ENCODE assay signal across 8 mouse cellular contexts in the genomic region with DNA sequence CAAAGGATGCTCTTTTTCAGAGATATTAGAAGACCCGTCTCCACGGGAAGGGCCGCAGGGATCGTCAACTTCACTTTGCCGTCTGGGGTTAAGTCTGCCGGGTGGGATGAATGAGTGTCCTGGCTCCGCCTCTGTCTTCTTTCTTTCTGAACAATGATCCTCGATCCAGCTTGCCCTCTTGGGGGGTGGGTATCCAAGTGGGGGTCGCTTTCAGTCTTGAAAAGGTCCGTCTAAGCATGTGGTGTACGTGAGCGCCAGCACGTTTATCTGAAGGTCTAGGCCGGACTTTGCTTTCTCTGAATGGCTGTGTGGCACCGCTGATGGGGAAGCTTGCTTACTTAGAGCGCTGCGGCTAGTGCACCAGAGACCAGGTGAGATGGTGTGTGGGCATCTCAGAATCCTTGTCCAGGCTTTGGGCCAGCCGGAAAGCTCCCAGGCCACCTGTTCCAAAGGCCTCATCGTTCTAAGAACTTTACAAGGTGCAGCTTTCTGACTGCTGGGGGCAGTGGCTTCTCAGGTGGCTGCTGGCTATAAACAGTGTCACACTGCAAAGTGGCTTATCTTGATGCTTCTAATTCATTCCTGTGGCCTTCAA. TPM values are rescaled to one million over a fixed set of nuclear protein-coding genes. Genes with fewer than 3 reads are reported as not detected.
DNase-seq lines count a peak whose midpoint lies in the region; ATAC-seq and TF ChIP-seq lines count a peak whose summit lies in the region.

No protein-coding gene starts in this region.

- 0 out of 2 replicates have a peak overlapping the region, but pooled peaks have one; percentile 1 for H3K27ac ChIP-seq in heart, embryonic 15.5 days
- H3K27ac ChIP-seq in embryonic facial prominence, embryonic 13.5 days = no peak overlapping the region
- peak overlapping the region; percentile 20; the same call in 1 of the 2 replicates for H3K27ac ChIP-seq in hindbrain, postnatal 0 days
- H3K27ac ChIP-seq in neural tube, embryonic 13.5 days (replicated peaks) = peak overlapping the region; percentile 49
- no peak overlapping the region for H3K27ac ChIP-seq in liver, embryonic 11.5 days (ENCODE audit: low read depth, low read length)

- H3K27me3 ChIP-seq in heart, embryonic 15.5 days = 0 out of 2 replicates have a peak, but pooled peaks cover 10% of the 10 kb centered on the region
- H3K27me3 ChIP-seq in embryonic facial prominence, embryonic 13.5 days = peaks cover 13% of the 10 kb centered on the region
- no peaks in the 10 kb centered on the region for H3K27me3 ChIP-seq in hindbrain, postnatal 0 days (ENCODE audit: insufficient read depth, low read length)
- H3K27me3 ChIP-seq in neural tube, embryonic 13.5 days = no peaks in the 10 kb centered on the region
- H3K27me3 ChIP-seq in liver, embryonic 11.5 days (replicated peaks; ENCODE audit: control insufficient read depth, insufficient read depth, low read length) = peaks cover 14% of the 10 kb centered on the region

- H3K4me3 ChIP-seq in heart, embryonic 15.5 days = 0 out of 2 replicates have a peak overlapping the region, but pooled peaks have one; percentile 4
- no peak overlapping the region for H3K4me3 ChIP-seq in embryonic facial prominence, embryonic 13.5 days
- H3K4me3 ChIP-seq in hindbrain, postnatal 0 days (ENCODE audit: low read length) = peak overlapping the region; percentile 92
- peak overlapping the region; percentile 78 for H3K4me3 ChIP-seq in neural tube, embryonic 13.5 days
- H3K4me3 ChIP-seq in liver, embryonic 11.5 days (ENCODE audit: low read depth, low read length) = no peak overlapping the region

- 69% methylated on average over 19 of the region's 19 CpGs for WGBS in heart, embryonic 15.5 days
- 56% methylated on average over 19 of the region's 19 CpGs for WGBS in embryonic facial prominence, embryonic 13.5 days
- 16% methylated on average over 19 of the region's 19 CpGs for WGBS in hindbrain, postnatal 0 days
- 22% methylated on average over 19 of the region's 19 CpGs for WGBS in neural tube, embryonic 13.5 days
- 78% methylated on average over 19 of the region's 19 CpGs for WGBS in liver, embryonic 11.5 days

- H3K9ac ChIP-seq in heart, embryonic 15.5 days = peak overlapping the region; percentile 20; the same call in 1 of the 2 replicates
- no peak overlapping the region for H3K9ac ChIP-seq in embryonic facial prominence, embryonic 13.5 days
- H3K9ac ChIP-seq in hindbrain, postnatal 0 days (replicated peaks; ENCODE audit: low read length) = peak overlapping the region; percentile 37; the same call in 1 of the 2 replicates
- peak overlapping the region; percentile 95 for H3K9ac ChIP-seq in neural tube, embryonic 13.5 days
- H3K9ac ChIP-seq in liver, embryonic 11.5 days (ENCODE audit: low read depth, low read length) = no peak overlapping the region

- peak overlapping the region; percentile 98 for H3K4me2 ChIP-seq in heart, embryonic 15.5 days
- H3K4me2 ChIP-seq in embryonic facial prominence, embryonic 13.5 days = peak overlapping the region; percentile 22; the same call in 1 of the 2 replicates
- H3K4me2 ChIP-seq in hindbrain, postnatal 0 days (ENCODE audit: low read depth, low read length) = peak overlapping the region; percentile 91
- H3K4me2 ChIP-seq in neural tube, embryonic 13.5 days = peak overlapping the region; percentile 90
- no peak overlapping the region for H3K4me2 ChIP-seq in liver, embryonic 11.5 days

- TF ChIP-seq CTCF in hindbrain, postnatal 0 days (IDR thresholded peaks at IDR 0.05; ENCODE audit: low read depth) = no peak

- peaks cover 60% of the 10 kb centered on the region for H3K4me1 ChIP-seq in heart, embryonic 15.5 days (replicated peaks)
- H3K4me1 ChIP-seq in embryonic facial prominence, embryonic 13.5 days = peaks cover 25% of the 10 kb centered on the region
- H3K4me1 ChIP-seq in hindbrain, postnatal 0 days (ENCODE audit: insufficient read depth, low read length) = peaks cover 38% of the 10 kb centered on the region
- H3K4me1 ChIP-seq in neural tube, embryonic 13.5 days (replicated peaks) = peaks cover 64% of the 10 kb centered on the region
- peaks cover 30% of the 10 kb centered on the region for H3K4me1 ChIP-seq in liver, embryonic 11.5 days (replicated peaks; ENCODE audit: control insufficient read depth, insufficient read depth, low read length)

- DNase-seq in heart, postnatal 14 days = no peak
- no peak for DNase-seq in hindbrain, postnatal 0 days (ENCODE audit: low spot score)
- no peak for DNase-seq in thymus, postnatal 36 days
- no peak for DNase-seq in liver, embryonic 11.5 days (ENCODE audit: low spot score)
- DNase-seq in right cerebral cortex, postnatal 14 days = no peak

- intact Hi-C loops in heart, postnatal 14 days (cut with DNase I) = loop anchor here (2.0 to 5.0 kb wide), 2 partner anchors 55 to 72 kb away; no protein-coding TSS in a partner anchor

- no peaks in the 10 kb centered on the region for H3K36me3 ChIP-seq in heart, embryonic 15.5 days
- no peaks in the 10 kb centered on the region for H3K36me3 ChIP-seq in embryonic facial prominence, embryonic 13.5 days
- no peaks in the 10 kb centered on the region for H3K36me3 ChIP-seq in hindbrain, postnatal 0 days (ENCODE audit: insufficient read depth, low read length)
- H3K36me3 ChIP-seq in neural tube, embryonic 13.5 days = no peaks in the 10 kb centered on the region
- no peaks in the 10 kb centered on the region for H3K36me3 ChIP-seq in liver, embryonic 11.5 days (ENCODE audit: control insufficient read depth, insufficient read depth, low read length)

- no peak for ATAC-seq in heart, embryonic 15.5 days (replicated peaks; ENCODE audit: insufficient number of reproducible peaks, insufficient read depth, low FRiP score, low read depth)
- no peak for ATAC-seq in embryonic facial prominence, embryonic 13.5 days (ENCODE audit: insufficient number of reproducible peaks, insufficient read depth, low FRiP score, low TSS enrichment, low read depth)
- ATAC-seq in hindbrain, postnatal 0 days = no peak
- no peak for ATAC-seq in neural tube, embryonic 13.5 days (ENCODE audit: low read depth)
- ATAC-seq in liver, embryonic 11.5 days (replicated peaks; ENCODE audit: low FRiP score) = no peak

- H3K9me3 ChIP-seq in heart, embryonic 15.5 days (replicated peaks) = no peaks in the 10 kb centered on the region
- no peaks in the 10 kb centered on the region for H3K9me3 ChIP-seq in embryonic facial prominence, embryonic 13.5 days
- no peaks in the 10 kb centered on the region for H3K9me3 ChIP-seq in hindbrain, postnatal 0 days (ENCODE audit: low read length)
- no peaks in the 10 kb centered on the region for H3K9me3 ChIP-seq in neural tube, embryonic 13.5 days
- no peaks in the 10 kb centered on the region for H3K9me3 ChIP-seq in liver, embryonic 11.5 days (ENCODE audit: control insufficient read depth, low read length)

RNA-seq across cellular contexts. Expression of a gene that starts 2.8 kb away (rescaled TPM):
- 37.0 and 46.4 TPM in 2 replicates for polyA plus RNA-seq in heart, embryonic 15.5 days (2015; fragmentation: Nextera tagmentation; extraction: Ambion mirVana)
- total RNA-seq in heart, postnatal 14 days (2021) = 100 to 1,000 TPM; 323 to 335 TPM
- 17.7 and 17.8 TPM in 2 replicates for polyA plus RNA-seq in embryonic facial prominence, embryonic 13.5 days (2015; fragmentation: Nextera tagmentation; extraction: Ambion mirVana)
- total RNA-seq in hindbrain, postnatal 0 days (2014; rRNA removed) = 129 and 170 TPM in 2 replicates
- polyA plus RNA-seq in hindbrain, postnatal 0 days (2015; fragmentation: Nextera tagmentation; extraction: Ambion mirVana) = 55.7 and 57.8 TPM in 2 replicates
- 43.4 and 44.3 TPM in 2 replicates for polyA plus RNA-seq in neural tube, embryonic 13.5 days (2015; fragmentation: Nextera tagmentation; extraction: Ambion mirVana)
- polyA plus RNA-seq in liver, embryonic 11.5 days (2014; fragmentation: Nextera tagmentation; extraction: Ambion mirVana) = 11.2 and 13.1 TPM in 2 replicates

RNA-seq across cellular contexts. Expression of a gene that starts 23.1 kb away (rescaled TPM):
- 89.3 and 95.4 TPM in 2 replicates for polyA plus RNA-seq in heart, embryonic 15.5 days (2015; fragmentation: Nextera tagmentation; extraction: Ambion mirVana)
- total RNA-seq in heart, postnatal 14 days (2021) = 1 to 10 TPM in 1 of 2 experiments, under 1 TPM in 1; 0.49 to 1.0 TPM
- 213 and 290 TPM in 2 replicates for polyA plus RNA-seq in embryonic facial prominence, embryonic 13.5 days (2015; fragmentation: Nextera tagmentation; extraction: Ambion mirVana)
- 8.9 and 20.0 TPM in 2 replicates for total RNA-seq in hindbrain, postnatal 0 days (2014; rRNA removed)
- polyA plus RNA-seq in hindbrain, postnatal 0 days (2015; fragmentation: Nextera tagmentation; extraction: Ambion mirVana) = 76.3 and 80.8 TPM in 2 replicates
- polyA plus RNA-seq in neural tube, embryonic 13.5 days (2015; fragmentation: Nextera tagmentation; extraction: Ambion mirVana) = 115 and 160 TPM in 2 replicates
- polyA plus RNA-seq in liver, embryonic 11.5 days (2014; fragmentation: Nextera tagmentation; extraction: Ambion mirVana) = 75.1 and 77.3 TPM in 2 replicates

Comparison
In these comparisons a context has a peak if more than half of its experiments do, and no peak if none do; other contexts are left out.
1. H3K27ac ChIP-seq: peak in heart, embryonic 15.5 days (single experiment), hindbrain, postnatal 0 days (single experiment) and neural tube, embryonic 13.5 days (single experiment); none in embryonic facial prominence, embryonic 13.5 days (single experiment) and liver, embryonic 11.5 days (single experiment).
2. H3K4me3 ChIP-seq: peak in heart, embryonic 15.5 days (single experiment), hindbrain, postnatal 0 days (single experiment) and neural tube, embryonic 13.5 days (single experiment); none in embryonic facial prominence, embryonic 13.5 days (single experiment) and liver, embryonic 11.5 days (single experiment).
3. H3K9ac ChIP-seq: peak in heart, embryonic 15.5 days (single experiment), hindbrain, postnatal 0 days (single experiment) and neural tube, embryonic 13.5 days (single experiment); none in embryonic facial prominence, embryonic 13.5 days (single experiment) and liver, embryonic 11.5 days (single experiment).